Mouse (Mus musculus) spleen, postnatal 4 days (tissue): ENCODE measurements around the gene Txndc11.

Experiments used
- DNase-seq, 2 experiments: peaks; one replicate each; pipeline ENCODE4 v3.0.0; 2022; ENCODE audit warnings: low spot score in 2 of 2

The Txndc11 gene

DNA sequence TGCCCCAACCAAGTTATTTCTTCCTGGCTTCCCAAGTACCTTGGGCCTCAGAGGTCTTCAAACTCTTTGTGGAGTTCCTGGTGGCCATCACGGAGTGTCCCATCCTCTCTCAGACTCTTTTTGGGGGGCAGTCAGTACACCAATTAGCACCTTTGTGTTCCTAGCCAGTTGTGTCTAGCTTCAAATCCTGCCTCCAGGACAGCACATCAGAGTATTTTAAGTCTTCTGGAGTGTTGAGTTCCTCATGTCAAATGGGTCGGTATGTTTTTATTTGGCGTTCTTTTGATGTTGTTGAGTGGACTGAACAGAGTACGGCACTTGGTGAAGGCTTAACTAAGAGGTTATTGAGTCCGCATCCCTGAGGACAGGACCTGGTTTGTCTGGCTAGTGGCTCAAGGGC is 69.0 kb downstream of the Txndc11 start:
- DNase-seq, result no peak

GRCm38 (mm10) chr16:11064742-11065141 is 69.7 kb downstream of the Txndc11 start:
- no peak for DNase-seq

DNA sequence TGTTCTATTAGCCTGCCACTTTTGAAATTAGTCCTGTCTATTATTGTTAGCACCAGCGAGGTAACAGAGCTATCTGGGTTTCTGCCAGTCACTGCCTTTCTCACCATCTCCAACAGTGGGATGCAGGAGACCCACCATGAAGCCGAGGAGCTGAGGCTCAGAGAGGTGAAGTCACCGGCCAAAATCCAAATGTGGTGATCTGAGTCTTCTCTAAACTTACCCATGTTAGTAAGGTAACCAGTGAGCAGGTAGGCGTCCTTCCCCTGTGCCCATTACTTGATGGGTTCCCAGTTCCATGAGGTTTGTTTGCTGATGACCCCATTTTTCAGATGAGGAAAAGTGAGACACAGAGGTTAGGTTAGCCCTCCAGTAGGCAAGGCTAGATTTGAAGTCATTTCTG is 70.1 kb downstream of the Txndc11 start:
- no peak for DNase-seq

DNA sequence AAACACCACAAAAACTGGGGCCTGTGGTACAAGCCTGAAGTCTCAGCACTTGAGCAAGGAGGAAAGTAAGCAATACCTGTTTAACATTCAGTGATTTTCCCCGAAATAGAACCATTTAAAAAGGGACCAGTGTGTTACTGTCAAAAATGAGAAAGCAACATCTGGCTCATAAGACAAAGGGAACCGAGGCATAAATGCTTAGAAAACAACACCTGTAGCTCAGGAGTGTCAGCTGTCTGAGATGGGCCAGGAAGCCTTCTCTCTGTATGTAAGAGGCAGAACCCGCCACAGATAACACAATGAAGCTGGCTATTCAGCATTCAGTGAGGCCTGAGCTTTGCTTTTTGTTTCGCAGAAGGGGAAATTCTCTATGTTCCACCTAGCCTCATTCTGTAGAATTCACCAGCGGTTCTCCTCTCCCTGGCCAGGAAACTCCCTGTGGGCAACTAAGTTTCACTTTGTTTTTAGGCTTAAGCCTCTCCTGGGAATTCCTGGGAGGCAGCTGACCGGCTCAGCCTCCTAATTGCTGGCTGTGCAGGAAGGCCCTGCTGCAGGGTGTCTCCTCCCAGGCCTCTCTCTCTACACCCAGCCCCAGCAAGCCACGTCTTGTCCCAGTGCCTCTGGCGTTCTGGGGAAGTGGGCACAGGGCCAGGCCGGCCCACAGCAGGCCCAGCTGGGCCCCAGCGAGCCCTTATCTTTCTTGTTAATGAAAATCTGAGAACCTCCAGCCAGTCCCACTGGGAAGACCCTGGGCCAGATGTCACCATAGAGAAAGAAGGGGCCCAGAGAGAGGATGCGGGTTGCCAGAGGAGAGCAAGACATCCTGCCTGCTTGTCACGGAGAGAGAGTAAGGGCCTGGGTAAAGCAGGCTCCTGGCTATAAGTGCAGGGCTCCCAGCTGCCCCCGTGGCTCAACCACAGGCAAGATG is 71.4 kb downstream of the Txndc11 start:
- DNase-seq, result peak in 1 of 2 experiments; percentile 45

DNA sequence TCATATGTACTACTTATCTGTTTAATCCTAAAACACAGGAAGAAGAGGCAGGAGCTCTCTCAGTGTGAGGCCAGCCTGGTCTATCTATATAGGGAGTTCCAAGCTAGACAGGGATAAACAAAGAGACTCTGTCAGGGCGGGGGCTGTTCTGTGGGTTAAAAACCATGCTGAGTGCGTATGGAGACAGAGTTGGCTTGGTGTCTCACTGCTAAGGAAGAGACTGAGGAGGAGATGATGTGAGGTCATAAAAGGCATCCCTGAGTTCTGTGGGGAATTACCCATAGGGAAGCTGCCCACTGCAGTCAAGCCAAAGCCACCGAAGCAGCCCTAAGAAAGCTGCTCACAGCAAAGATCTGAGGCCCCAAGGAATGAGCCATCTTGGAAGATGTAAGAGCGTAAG is 73.8 kb downstream of the Txndc11 start, which contains the start of gene Snn:
Gene Snn, plus strand, starts transcription at position 301 of the 400 bp plus-strand sequence.
- no peak for DNase-seq

- DNase-seq, result no peak
Observed at GRCm38 (mm10) chr16:11055916-11056315, 78.5 kb downstream of the Txndc11 start.

GRCm38 (mm10) chr16:11054871-11055270 is 79.6 kb downstream of the Txndc11 start:
- no peak for DNase-seq

DNA sequence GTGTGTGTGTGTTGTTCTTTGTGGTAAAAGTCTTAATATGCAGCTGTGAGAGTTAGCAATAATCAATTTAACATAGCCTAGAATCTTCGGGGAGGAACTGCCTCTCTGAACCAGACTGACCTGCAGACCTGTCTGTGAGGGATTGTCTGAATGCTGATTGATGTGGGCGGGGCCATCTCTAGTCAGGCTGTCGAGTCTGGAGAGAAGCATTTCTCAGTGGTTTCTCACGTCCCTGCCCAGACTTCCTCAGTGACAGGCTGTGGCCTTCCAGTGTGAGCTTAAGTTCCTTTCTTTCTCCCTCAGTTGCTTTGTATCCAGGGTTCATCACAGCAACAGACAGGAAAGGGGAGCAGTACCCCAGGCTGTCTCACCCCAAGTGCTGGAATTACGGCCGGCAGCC is 80.0 kb downstream of the Txndc11 start:
- no peak for DNase-seq

- no peak for DNase-seq
Observed at GRCm38 (mm10) chr16:11051134-11051533, 83.3 kb downstream of the Txndc11 start.

DNA sequence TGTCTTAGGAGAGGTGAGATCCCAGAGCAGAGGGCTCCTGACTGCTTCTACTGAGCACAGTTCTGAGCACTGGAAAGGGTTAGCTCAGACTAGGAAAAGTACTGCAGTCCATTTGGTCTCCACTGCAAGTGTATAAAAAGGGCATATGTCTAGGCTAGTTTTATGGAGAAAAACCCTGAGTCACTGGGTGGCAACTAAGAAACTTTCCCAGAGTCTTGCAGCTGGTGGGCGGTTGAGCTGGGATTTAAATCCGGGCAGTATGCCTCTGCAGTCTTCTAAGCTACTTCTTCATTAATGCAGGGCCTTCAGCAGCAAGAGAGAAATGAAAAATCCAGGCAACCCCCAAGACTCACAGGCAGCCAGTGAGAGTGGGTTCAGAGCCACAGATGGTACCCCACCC is 84.2 kb downstream of the Txndc11 start:
- DNase-seq, result no peak

DNA sequence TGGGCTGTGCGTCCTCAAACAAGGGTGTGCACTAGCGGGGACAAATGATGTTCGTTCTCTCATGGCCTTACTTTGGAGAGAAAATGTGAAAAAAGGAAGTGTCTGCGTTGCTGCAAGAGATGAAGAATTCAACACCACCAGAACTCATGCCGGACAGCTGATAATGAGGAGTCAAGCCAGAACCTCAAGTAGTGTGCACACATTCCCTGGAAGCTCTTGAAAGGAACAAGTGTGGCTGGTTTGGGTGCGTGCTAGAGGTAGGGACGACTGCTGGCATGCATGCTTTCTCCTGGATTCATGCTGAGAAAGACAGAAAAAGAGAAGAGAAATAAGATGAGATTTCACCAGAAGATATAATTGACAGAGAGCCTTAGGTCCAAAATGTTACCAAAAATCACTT is 87.3 kb downstream of the Txndc11 start:
- DNase-seq, result no peak

DNA sequence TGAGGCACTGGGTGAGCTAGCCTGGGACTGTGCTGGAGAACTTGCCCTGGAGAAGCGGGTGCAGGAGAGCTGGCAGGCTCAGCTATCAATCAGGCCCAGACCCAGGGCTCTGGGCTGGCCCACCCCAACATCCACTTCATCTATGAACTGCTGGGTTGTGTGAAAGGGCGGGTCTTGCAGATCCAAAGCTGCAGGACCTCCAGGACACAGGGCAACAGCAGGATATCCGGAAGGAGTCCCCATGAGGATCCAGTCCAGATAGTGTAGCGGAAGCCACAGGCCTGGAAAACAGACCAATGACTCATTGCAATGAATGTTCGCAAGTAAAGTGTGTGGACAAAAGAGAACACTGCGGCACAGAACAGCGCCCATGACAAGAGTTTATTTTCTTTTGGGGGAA is 88.0 kb downstream of the Txndc11 start:
- no peak for DNase-seq

DNA sequence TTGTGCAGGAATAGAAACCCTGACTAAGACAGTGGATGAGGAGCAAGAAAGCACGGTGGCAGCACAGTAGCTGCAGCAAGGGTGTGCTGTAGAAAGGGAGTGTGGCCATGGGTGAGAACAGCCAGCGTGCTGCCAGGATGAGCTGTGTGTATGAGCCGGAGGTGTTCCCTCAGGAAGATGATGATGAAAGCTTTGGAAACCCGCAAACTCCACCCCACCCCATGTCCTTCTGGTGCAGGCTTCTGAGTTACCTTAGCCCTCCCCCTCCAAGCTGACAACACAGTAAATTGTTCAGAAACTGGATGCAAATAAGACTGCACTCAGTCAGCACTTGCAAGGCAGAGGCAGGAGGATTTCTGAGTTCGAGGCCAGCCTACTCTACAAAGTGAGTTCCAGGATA is 91.2 kb downstream of the Txndc11 start:
- DNase-seq, result no peak

- DNase-seq, result no peak
Observed at GRCm38 (mm10) chr16:11040603-11041002, 93.8 kb downstream of the Txndc11 start.

DNA sequence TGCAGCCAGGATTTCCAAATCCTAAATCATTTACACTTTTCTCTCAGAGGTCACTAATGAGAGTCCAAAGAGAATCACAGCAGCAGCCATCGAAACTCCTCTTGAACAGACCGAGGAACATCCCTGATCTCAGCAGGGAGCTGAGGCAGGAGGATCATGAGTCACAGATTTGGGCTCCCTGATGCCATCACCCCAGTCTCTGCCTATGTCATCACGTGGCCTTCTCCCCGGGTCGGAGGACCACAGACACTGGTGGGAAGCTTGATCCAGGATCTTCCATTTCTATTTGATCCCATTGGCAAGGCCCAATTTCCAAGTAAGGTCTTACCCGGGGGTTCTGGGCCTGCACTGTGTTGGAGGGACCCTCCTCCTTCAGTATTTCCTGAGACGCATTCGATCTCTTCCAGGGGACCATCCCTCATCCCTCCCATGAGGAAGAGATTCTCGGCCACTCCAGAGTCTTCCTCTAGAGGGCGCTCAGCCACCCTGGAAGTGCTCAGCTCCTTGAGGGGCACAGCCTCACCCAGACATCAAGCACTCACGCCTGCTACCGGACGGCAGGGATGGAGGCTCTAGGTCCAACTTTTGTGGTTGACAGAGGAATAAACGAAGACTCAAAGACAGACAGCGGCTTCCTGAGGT is 98.5 kb downstream of the Txndc11 start:
- peak; percentile 53 to 84 for DNase-seq

DNA sequence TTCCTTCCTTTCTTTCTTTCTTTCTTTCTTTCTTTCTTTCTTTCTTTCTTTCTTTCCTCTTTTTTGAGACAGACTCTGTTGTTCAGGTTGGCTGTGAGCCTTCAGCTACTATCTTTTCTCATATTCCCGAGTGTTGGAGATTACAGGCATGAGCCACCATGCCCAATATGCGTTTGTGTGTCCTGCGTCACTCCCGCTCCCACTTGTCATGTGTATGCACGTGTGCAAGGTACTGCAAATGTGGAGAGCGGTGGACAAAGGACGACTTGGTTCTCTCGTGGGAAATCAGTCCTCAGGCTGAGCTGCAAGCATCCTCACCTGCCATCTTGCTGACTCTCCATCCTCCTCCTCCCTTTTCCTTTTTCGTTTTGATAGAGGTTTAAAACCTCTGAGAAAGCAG is 99.2 kb downstream of the Txndc11 start:
- no peak for DNase-seq

GRCm38 (mm10) chr16:11034193-11034803 is 100.2 kb downstream of the Txndc11 start:
- DNase-seq, result peak; percentile 77 to 89

- DNase-seq, result no peak
Observed at GRCm38 (mm10) chr16:11031320-11031719, 103.1 kb downstream of the Txndc11 start.

DNA sequence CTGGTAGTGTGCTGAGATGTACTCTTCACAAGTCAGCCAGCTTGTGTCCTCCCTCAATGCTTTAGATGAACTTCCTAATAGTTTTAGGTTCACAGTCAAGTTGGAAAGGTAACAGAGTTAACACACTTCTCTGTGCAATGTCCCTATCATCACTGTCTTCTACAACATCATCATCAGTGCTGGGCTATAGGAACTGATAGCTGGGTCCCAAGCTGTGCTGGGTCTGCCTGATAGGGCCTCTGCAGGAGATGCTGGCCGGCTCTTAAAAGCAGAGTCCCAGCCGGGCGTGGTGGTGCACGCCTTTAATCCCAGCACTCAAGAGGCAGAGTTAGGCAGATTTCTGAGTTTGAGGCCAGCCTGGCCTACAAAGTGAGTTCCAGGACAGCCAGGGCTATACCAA is 103.6 kb downstream of the Txndc11 start:
- no peak for DNase-seq

DNA sequence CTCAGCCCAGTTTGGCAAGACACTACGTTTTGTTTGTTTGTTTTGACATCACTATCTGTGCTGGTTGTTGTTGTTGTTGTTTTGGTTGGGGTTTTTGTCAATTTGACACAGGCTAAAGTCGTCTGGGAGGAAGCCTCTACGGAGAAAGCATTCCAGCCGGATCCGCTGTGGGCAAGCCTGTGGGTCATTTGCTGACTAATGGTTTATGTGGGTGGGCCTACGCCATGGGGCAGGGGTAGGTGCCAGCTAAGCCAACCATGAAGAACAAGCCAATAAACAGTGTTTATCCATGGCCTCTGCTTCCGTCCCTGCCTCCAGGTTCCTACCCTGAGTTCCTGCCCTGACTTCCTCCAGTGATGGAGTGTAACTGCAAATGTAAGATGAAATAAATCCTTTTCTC is 106.2 kb downstream of the Txndc11 start:
- no peak for DNase-seq
